Mouse (Mus musculus) heart, postnatal 0 days (tissue): ENCODE data around the gene Mrpl42.

Experiments
- CTCF ChIP-seq: IDR thresholded peaks from 2 replicates; pipeline ENCODE4 v1.5.1; 2016; ENCODE audit warnings: antibody characterized with exemption, control low read depth, low read depth
- EP300 ChIP-seq: IDR thresholded peaks from 2 replicates; pipeline ENCODE4 v1.6.1; 2016; ENCODE audit warnings: antibody characterized with exemption, low read depth

DNA sequence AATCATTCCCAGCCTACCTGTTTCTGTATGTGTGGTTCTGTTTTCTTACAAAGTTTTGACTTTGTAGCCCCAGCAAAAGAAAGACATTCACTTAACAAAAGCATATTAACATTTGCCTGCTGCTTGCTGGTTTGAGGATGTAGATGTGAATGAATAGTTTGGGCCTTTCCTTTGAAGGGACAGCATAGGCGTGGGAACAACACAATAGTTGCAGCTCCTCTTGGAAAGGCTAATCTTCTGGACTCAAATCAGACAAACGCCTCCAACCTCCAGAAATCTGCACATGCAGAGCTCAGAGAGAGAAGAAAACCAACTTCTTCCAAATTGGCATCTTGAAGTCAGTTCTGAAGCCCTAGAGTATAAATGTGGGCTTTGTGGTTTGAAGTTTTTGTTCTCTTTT, 42.9 kb upstream of the Mrpl42 start:
- TF ChIP-seq CTCF (no peak), EP300 (no peak)
